Mouse (Mus musculus): ENCODE results near the gene Gm20388.

The Gm20388 gene

DNA sequence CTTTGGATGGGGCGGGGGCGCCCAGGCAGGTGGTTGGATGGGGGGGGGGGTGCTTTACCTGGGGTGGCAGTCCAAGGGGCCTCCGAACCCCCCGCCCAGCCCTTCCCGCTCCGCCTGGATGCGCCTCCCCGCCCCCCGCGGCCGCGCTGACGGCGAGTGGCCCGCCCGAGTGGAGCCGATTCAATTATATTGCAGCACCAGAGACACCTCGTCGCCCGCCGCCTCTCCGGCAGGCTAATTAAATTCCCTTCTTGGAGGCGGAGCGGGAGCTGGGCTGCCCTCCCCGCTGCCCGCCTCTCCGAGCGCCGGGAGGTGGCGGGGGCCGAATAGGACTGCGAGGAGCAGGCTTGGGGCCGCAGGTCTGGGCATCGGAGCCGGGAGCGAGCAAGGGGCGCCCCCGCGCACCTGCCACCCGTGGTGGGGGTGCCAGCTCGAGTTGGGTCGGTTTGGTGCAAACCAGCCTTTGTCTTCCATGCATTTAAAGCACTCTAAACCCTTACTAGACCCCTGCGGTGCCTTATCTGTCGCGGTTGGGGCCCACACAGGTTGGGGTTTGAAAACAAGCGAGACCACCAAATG lies 627.3 kb downstream of the Gm20388 start:
- peak; percentile 80 for DNase-seq

DNA sequence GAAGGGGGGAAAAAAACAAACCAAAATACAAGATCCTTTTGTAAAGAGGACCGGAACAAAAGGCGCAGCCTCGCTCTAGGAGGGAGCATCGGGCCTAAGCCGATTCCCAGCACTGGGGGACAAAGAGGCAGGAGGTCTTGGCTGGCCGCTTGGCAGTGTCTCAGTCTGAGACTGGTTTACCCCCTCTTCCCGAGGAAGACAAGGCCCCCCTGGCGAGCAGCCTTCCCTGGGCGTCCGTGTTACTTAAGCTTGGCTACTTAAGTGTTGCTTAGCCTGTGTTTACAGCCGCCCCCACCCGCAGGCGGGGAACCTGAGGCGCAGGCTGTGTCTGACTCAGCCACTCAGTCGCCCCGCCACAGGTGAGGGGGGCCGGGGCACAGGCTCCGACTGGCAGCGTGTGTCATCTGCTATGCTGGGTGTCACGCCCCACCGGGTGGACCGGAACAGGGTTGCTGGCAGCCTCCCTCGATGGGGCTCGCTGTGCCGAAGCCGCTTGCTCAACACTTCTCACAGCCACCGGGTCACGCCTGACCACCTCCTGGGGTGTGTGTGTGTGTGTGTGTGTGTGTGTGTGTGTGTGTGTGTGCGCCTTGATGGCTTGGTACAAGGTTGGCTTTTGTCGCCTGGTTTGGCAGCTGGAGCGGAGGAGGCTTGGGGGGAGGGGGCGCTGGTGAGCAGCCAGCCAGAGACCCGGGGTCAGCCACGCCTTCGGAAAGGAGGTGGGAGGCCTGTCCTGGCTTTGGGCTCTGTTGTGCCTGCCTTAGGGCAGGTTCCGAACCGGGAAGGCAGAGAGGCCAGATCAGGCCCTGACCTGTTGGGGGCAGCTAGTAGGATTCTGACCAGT lies 628.0 kb downstream of the Gm20388 start:
- DNase-seq = peak; percentile 88

DNA sequence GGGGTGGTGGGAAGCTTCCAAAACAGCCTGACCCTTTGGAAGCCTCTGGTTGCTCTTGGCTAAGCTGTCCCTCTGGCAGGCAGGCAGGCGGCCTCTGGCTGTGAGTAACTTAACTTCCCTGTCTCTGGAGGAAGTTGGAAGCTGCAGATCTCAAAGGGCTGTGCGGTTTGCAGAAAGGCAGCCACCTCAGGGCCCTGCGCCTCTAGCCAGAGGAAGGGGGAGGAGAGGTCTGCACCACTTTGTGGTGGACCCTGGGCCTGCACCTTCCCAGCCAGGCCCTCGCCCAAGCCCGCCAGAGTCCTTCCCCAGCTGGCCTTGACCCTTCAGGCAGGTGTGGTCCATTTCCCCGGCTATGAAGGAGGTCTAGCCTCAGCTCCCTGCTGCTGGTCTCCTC lies 628.7 kb downstream of the Gm20388 start:
- no peak for DNase-seq

DNA sequence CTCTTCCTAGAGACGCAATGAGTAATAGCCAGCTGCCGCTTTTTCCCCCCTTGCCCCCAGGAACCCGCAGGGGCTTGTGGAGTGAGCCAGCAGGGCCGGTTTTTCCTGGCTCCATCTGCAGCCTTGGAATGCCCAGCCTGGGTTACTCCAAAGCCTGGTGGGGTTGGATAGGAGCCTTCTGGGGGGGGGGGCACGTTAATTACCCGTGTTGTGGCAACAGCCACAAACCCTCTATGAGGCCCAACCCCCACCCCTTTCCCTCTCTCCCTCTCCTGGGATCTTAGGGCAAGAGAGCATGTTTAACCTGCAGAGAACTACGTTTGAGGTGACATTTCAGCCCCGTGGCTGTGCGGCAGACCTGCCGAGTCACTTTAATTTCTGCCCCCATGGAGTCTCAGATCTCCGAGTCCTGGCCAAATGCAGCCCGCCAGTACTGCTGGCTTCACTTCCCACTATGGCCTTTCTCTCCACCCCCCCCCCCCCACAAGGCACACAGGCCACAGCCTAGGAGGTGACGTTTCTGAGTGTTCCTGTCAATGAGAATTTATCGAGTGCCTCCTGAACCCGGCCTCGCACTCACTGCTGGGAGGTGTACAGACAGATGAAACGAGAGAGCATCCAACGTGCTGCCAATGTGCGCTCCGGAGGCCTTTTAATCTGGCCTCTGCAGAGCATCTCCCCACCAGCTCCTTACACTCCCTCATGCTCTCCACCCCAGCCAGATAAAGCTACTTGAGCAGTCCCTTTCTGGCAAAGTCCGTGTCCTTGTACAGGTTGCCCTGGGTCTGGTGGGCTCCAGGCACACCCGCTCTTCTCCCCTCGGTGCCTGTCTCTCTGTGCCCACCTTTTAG lies 629.4 kb downstream of the Gm20388 start:
- peak; percentile 64 for DNase-seq

DNA sequence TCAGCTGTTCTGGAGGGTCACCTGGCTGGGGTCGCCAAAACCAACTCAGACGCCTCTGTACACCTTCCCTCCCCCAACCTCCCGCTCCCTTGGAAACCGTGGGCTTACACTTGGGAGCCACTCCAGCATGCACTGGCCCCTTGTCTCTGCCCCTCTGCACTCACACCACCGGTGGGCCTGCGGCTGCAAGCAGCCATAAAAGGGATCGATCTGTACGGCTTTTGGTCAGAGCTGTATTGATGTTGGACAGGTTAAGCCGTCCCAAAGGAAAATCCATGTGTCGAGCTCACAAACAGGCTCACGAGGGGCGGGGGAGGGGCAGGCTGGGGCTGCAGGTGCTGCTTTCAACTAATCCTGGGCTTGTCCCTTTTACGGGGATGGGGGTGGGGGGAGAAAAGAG lies 632.4 kb downstream of the Gm20388 start:
- no peak for DNase-seq

DNA sequence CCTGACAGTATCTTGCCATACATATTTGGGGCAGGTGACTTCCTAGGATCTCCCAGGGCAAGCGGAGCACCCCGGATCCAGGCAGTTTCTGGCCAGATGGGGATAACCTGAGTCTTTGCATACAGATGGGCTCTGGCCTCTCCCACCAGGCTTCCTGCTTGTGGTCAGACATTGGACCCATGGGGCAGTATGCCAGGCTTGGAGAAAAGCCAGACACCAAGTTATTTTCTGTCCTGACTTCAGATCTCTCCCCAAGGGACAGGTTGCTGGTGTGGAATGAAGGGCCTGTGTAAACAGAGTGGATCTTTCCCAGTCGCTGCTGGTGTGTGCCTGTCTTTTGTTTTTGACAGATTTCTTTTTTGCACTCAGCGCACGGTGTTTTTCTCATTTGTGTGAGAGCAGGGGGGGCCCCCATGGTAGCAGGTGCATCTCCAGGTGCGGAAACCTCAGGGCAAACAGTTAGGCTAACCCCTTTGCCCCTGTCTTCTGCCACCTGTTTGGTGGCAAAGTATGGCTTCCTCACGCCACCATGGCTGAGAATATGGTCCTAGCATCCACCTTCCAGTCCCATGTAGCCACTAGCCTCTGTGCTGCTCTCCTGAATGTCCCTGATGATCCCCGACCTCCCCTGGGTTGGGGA lies 632.9 kb downstream of the Gm20388 start:
- DNase-seq = peak; percentile 88

DNA sequence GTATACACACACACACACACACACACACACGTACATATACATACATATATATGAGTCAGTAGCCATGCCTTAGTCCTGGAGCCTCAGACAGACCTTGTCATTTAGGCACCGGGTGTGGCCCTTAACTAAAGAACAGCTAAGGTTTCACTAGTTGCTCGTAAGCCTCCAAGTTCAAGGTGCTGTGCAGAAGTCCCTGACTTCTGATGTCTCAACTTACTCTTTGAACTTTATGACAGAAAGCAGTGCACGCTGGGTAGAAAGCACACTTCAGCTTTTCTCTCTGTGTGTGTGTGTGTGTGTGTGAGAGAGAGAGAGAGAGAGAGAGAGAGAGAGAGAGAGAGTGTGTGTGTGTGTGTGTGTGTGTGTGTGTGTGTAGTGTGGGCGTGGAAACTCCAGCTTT lies 633.5 kb downstream of the Gm20388 start:
- no peak for DNase-seq

DNA sequence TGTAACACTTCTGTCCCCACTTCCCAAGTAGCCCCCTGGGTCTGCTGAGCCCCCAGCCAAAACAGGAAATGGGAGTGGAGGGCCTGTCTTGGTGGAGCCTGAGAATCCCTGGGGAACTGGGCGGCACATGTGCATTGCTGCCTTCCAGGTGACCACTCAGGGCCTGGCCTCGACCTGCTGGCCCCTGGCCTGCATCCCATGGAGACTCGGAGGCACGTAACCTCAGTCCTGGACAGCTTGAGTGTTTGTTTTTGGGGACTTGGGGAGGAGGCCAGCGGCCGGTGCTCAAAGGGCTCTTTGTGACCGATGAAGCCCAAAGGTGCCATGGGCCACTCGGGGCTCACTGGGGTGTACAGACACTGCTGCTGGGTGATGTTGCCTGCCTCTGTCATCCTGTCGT lies 636.9 kb downstream of the Gm20388 start:
- DNase-seq = no peak

DNA sequence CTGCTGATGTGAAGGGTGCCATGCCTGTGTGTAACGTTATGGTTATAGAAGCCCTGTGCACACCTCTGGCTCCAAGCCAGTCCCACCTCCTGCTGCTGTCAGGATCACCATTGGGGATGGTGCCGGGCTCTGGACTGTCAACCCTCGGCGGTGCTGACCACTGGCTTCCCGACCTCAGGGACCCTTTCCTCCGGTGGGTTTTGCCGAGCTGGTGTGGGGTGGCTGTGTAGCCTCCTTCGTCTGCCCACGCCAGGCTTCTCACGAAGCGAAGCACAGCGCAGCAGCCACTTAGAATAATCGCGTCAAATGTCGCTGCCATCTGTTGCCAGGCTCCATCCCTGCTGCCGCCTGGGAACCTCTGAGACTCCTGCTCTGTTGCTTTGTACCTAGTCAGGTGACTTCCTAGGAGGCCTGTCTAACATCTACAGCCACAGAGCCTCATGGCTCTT lies 637.7 kb downstream of the Gm20388 start:
- no peak for DNase-seq

DNA sequence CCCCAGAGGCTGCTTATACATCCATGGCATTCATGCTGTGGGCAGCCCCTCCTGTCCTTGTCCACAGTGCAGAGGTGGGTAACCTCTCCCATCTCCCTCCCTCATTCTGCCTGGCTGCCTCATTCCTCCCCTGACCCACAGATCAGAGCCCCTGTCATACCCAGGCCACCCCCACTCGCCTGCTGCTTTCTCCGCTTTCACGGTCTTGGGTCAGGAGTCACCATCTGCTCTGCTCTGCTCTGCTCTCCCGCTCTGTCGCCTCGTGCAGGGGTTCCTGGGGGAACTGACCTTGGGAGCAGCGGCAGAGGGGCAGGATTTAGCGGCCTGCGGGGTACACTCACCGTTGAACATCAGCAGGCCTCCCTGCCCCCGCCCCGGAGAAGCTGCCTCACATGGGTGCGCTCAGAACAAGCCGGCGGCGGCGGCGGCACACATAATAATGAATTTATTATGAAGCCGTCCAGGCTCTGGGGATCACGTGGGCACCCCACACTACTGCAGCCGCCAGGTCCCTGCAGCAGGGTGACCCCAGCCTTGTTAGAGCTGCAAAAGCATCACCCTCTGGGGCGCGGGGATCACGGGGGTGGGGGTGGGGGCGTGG lies 638.8 kb downstream of the Gm20388 start:
- peak; percentile 55 for DNase-seq

DNA sequence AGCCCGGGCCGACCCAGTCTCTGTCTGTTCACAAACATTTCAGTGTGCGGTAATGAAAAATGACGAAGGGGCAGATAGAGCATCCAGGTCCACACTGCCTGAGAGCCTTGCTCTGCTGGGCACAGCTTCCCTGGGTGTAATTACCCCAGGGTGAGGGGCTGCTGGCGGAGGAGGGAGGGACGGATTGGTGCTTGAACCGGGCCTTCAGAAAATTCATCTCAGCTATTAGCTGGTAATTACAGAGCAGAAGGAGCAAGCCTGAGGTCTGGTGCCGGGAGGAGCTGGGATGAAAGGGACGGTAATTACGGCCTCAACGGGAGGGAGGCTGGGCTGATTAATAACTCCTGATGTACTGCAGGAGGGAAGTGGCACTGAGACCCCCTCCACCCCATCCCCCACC lies 639.3 kb downstream of the Gm20388 start:
- no peak for DNase-seq

DNA sequence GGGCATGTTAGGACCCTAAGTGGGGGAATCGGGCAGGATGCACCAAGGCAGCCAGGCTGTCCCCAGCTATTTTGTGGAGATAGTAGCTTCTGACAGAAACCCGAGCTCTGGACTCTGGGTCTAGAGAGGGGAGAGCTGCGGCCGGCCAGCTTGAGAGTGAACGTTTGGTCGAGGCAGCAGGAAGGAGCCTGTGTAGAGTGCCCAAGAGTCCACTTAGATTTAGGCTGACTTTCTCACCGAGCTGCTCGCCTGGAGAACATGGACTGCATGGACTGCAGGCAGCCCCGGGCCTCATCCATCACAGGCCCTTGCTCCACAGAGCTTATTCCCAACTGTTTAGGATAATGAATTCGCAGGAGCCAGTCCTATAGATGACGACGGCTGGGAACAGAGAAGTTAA lies 639.8 kb downstream of the Gm20388 start:
- DNase-seq = no peak

DNA sequence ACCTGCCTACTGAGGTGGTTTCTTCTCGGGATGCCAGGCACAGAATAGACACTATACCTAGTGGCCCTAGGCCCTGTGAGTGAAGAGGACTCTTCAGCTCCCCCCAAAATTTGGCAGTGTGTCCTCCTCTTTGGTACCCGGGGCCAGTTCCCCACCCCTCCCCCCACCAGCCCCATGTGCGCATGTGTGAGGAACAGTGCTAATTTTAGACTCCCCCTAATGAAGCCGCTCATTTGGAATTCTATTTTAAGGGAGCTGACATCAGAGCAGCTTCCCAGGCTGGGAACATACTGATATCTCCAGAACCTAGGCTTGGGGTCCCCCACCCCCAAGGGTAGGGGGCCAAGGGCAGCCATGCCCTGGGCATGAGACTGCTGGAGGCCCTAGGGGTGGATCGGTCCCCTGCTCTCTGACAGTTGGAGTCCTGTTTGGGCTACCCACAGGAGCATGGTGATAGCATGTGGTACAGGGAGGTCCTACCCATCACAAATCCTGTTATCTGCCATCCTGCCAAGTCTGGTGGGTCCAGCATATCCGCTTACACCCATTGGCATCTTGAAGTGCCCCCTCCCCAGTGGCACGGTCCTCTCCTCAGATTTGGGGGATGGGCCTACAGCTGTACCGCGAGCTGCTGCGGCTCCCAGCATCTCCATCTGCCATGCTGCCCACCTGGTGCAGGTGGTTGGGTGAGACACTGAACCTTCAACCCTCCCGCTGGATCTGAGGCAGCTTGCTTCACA lies 640.5 kb downstream of the Gm20388 start:
- no peak for DNase-seq

DNA sequence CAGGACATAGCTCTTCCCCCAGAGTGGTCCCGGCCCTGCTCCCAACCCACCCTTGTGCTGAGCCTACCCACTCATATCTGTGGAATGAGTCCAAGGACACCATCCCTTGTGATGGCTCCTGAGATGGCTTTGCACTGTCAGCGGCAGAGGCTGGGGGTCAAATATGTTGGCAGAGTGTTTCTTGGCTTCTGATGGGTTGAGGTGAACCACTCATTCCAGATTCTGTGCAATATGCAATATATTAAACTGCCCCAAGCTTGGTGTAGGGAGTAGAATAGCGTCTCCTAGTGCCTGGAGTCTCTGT lies 641.0 kb downstream of the Gm20388 start:
- DNase-seq = no peak

DNA sequence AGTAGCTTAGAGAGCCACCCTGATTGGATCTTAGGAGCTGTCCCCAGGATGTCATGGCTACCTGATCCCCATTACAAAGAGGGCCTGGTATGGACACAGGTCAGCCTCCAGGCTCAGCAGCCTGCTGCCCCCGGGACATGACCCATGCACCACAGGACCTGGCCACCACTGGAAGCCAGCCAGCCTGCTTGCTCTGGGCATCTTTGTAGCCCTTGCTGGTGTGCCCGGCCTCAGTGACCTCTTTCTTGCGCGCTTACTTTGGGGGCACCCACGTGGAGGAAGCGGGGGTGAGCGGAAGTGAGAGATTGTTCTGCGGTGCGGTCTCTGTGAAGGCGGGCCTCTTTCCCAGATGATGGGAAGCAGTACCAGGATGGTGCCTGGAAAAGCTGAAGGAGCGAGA lies 641.9 kb downstream of the Gm20388 start:
- DNase-seq = no peak

DNA sequence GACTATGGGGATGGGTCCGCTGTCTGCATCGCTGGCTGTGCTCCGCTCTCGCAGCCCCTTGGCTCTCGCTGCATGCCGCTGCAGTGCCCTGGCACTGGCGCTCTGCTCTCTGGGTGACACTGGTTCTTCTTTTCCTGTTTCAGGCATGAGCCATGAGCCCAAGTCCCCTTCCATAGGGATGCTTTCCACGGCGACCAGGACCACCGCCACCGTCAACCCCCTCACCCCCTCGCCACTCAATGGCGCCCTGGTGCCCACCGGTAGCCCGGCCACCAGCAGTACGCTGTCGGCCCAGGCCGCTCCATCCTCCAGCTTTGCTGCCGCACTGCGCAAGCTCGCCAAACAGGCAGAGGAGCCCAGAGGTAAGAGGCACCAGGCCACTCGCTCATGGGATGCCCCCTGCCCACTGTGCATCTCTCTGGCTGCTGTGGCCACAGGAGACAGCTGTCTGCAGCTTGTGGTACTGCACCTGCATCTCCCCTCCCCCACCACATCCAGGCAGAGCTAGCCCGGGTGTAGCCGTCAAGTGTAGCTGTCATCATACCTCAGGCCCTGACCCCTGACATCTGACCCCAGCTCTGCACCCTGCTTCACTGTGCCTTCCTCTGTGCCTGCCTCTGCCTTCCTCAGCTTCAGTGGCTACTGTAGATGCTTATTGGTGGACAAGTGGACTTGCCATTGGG lies 642.9 kb downstream of the Gm20388 start:
- DNase-seq = no peak

DNA sequence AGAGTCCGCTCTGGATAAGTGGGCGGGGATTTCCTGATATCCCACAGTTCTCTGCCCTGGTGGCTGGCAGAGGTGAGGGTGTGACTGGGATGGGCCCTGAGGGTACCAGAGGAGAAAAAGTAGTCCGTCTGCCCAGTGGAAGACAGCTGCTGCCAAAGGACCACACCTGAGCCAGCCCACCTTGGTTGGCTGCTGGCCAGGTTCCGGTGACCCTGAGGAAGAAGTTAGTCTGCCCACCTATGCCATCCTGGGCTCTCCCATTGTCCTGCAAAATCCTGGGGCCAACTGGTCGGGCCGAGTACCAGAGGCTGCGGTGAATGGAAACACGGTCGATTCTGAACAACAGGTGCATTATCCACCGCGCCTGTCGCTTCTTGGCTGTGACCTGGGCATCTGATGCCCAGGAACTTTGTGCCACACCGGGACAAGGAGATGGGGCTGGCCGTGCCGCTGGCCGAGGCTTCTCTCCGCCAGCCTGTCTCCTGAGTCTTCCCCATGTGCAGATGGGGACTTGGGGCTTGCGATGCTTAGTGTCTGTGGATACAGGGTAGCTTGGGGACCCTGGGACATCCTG lies 643.9 kb downstream of the Gm20388 start:
- DNase-seq = no peak

DNA sequence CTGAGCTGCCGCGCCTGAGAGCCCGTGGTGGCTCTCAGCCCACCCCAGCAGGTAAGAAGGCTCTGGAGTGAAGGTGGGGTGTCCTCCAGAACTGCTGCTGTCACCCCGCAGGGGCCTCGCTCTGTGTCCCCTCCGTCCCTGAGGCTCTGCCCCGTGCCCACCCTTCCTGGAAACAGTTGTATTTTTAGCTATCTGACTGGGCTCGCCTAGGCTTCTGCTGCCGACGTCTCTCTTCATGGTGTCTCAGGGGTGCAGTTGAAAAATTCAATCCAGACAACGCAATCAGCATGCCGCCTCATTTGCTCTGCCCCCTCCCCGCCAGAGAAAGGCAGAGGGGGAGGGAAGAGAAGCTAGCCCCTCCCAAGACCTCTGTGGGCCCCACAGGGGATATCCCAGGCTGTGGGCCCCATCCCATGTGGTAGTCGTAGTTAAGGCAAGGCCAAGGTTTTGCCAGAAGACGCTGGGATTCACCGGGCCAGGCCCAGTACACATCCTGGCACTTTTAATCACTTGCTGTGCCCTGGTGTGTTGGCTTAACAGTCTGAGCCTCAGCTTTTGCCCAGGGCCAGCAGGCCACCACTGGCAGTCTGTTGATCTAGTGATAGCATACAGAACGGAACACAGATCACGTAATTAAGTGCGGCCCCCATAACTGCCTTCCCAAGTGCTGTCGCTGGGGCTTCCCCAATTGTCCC lies 645.7 kb downstream of the Gm20388 start:
- DNase-seq = no peak

DNA sequence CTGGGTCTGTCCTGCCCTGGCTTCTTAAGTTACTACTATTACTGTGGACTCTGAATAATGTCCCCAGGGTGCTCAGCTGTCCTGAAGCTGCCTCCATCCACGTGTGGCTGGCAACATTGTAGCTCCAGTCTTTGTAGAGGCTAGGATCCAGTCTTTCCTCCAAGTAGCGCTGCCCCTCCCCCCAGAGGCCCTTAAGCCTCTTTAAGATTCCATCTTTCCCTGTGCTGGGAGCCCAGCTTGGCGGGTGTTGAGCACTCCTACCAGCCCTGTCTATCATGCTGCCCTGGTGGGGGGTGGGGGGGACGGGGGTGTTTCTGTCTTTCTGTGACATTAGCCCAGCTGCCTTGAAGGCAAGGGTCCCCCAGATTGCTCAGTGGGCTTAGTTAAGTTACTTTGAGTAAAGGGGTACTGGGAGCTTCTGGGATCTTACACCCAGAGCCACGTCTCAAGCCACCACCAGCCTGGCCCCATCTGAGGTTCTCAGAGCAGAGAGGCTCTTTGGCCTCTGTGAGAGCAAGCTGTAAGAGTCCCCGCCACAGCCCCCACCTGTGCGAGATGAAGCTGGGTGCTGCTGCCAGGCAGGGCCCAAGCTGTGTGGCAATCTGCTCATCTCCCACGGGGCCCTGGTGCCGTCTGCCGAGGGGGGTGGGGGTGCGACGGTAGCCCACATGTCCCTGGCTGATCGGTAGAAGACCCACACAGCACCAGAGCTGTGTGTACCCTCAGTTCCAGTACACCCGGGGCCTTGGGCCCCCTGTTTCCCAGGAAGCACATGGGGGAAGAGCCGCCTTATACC lies 646.7 kb downstream of the Gm20388 start:
- no peak for DNase-seq

DNA sequence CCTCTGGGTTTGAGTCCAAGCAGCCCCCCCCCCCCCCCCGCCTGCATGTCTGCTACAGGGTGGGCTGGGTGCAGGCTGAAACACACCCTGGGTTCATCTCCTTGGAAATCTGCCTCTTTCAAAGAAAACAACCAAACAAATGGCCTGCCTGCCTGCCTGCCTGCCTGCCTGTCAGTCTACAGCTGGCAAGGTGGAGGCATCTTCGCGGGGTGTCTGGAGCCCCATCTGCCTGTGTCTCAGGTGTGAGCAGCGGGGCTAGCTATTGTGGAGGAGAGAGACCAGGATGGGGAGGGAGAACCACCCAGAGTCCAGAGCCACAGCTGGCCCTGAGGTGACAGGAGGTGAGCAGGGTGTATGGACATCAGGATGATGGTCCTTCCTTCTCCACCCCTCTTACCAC lies 647.5 kb downstream of the Gm20388 start:
- DNase-seq = no peak
